Mouse (Mus musculus): Measurements from ENCODE around the gene Sh3bp4. TPM values are rescaled to one million over a fixed set of nuclear protein-coding genes. Genes with fewer than 3 reads are reported as not detected.

Sh3bp4 gene
- polyA plus RNA-seq, 1 experiment, result 3.6 TPM

DNA sequence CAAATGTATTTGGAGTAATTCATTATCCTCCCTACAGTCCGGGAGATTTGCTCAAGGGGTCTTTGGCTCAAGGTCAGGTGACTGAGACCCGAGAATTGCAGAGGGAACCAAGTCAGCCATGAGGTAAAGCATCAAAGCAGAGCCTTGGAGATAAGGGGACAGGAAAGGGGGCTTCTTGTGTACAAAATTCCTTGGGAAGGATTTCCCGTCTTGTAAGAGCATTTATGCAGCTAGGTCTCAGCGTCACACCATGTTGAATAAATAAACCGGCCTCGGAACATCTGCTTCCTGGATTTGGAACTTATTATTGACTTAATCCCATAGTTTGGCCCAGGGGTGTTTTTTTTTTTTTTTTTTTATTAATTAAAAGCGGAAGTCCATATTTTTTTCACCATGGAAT is 120.4 kb downstream of the Sh3bp4 start:
- peaks cover 6% of the 10 kb centered on the region; the same call in 1 of the 2 replicates for H3K4me1 ChIP-seq (ENCODE audit: control insufficient read depth, insufficient read depth, insufficient read length, low read length)
- H3K27ac ChIP-seq (replicated peaks; ENCODE audit: low read depth, low read length), result peak overlapping the region; percentile 97
- no peak overlapping the region for H3K4me3 ChIP-seq (ENCODE audit: insufficient read depth, low read depth, low read length)

DNA sequence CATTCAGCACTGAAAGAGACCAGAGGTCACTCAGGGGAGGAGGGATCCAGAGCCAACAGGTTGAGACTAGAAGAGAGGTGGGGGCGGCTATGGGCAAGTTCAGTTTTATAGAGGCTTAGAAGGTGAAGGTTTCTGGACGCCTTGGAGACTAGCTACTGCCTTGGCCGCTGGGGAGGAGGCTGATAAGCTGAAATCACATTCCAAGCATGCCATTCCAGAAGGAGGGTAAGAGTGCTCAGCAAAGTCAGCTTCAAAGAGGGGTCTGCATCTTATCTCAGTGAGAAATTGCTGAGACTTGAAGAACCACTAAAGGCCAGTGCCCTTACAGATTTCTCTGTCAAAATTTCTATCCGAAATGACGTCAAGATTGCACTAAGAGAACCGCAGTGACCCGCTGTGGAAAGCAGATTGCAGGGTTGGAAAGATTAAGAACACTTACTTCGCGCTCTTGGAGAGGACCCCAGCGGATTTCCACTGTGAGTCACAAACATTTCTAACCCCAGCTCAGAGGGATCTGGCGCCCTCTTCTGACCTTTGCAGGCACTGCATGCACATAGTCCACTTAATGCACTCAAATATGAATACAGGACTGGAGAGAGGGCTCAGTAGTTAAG is 121.0 kb downstream of the Sh3bp4 start:
- H3K27ac ChIP-seq (replicated peaks; ENCODE audit: low read depth, low read length), result peak overlapping the region; percentile 81
- no peak overlapping the region for H3K4me3 ChIP-seq (ENCODE audit: insufficient read depth, low read depth, low read length)
- H3K4me1 ChIP-seq (ENCODE audit: control insufficient read depth, insufficient read depth, insufficient read length, low read length), result peaks cover 6% of the 10 kb centered on the region; the same call in 1 of the 2 replicates

DNA sequence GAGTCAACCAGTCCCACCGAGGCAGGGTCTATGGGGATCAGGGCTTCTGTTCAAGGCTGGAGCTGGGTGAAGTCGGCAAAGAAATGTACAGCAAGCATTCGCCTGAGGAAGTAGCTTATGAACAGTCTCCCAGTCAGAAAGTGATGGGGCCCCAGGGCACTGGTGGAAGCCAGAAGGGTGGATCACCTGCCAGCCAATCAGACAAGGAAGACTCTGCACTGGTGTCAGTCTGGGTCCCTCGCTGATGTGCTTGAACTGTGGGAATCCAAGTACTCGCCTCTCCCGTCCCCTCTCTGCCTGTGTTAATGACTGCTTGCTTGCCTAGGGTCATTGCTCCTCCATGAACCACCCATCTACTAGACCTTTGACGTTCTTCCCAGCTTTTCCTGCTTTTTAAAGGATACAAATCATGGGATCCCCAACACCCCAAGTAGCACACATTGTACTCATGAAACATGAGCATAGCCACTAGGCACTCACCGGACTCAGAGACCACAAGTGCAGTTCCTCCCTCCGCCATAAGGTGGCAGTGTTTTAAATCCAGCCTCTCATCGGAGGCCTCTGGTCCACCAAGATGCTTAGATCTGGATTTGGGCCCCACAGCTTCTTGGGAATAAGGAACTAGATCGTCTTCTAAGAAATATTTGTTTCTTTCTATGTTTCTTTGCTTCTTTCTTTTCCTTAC is 122.5 kb downstream of the Sh3bp4 start:
- no peak overlapping the region for H3K27ac ChIP-seq (replicated peaks; ENCODE audit: low read depth, low read length)
- H3K4me3 ChIP-seq (ENCODE audit: insufficient read depth, low read depth, low read length), result no peak overlapping the region
- H3K4me1 ChIP-seq (ENCODE audit: control insufficient read depth, insufficient read depth, insufficient read length, low read length), result peaks cover 6% of the 10 kb centered on the region; the same call in 1 of the 2 replicates

DNA sequence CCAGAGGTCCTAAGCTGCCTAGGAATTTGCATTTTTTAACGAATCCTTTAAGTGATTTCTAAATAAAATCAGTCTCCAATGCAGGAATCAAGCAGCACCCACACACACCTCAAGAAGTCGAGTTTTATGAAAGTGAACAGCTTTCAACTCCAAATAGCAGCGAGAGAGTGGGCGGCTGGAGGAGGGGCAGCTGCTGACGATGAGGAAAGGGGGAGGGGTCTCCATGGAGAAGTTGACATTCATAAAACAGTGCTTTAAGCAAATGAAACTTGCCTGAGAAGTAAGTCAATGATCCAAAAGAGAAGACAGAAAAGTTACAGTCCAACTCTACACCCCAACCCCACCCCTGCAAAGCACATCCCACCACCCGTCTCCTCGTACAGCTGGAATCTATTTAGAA is 123.4 kb downstream of the Sh3bp4 start:
- H3K27ac ChIP-seq (replicated peaks; ENCODE audit: low read depth, low read length), result no peak overlapping the region
- peaks cover 4% of the 10 kb centered on the region; the same call in 1 of the 2 replicates for H3K4me1 ChIP-seq (ENCODE audit: control insufficient read depth, insufficient read depth, insufficient read length, low read length)
- no peak overlapping the region for H3K4me3 ChIP-seq (ENCODE audit: insufficient read depth, low read depth, low read length)

DNA sequence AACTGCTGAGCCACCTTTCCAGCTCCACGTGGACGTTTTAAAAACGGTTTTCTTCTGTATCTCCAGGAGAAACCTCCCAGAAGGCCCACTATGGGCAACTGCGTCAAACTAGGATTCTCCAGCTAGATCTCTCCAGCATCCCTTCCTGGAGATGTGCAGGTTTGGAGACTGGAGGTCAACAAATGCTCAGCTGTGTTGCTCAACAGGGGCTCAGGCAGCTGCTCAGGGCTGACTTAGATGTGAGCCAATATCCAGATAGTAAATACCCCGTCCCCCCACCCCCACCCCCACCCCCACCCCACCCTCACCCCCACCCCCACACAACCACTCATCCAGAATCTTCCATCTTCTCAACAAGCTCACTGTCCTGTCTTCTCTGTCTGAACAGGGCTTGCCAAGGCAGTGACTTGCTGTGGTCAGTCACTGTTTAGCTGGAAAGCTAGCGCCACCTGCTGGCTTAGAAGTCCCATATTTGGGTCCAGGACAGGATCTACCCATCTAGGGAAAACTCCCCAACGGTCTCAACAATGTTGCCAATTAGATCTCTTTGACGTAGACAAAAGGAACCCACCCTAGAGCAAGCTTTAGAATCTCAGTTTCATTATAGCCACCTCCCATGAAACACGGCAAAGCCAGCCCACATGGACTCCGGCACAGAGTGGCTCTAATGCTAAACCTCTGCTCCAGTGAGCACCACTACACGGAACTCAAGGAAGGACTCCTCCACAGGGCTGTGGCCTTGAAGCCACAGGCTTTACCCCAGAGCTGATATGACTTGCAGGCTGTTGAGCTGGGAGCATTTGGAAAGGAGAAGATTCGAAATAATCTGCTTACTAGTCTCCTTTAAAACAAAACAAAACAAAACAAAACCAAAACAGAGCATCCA is 125.9 kb downstream of the Sh3bp4 start:
- no peaks in the 10 kb centered on the region for H3K4me1 ChIP-seq (ENCODE audit: control insufficient read depth, insufficient read depth, insufficient read length, low read length)
- H3K27ac ChIP-seq (replicated peaks; ENCODE audit: low read depth, low read length), result no peak overlapping the region
- H3K4me3 ChIP-seq (ENCODE audit: insufficient read depth, low read depth, low read length), result no peak overlapping the region

Data from brown adipose tissue, adult 24 weeks (tissue).